Mouse (Mus musculus): ENCODE data around the gene Babam2.

- TF ChIP-seq CTCF (IDR thresholded peaks at IDR 0.05; ENCODE audit: extremely low read depth, insufficient read length, insufficient replicate concordance, low read depth, low read length) = no peak
- TF ChIP-seq POLR2A (IDR thresholded peaks at IDR 0.05; ENCODE audit: low read depth, low read length) = no peak
Measured at GRCm38 (mm10) chr5:31796979-31797378, 99.5 kb downstream of the Babam2 start.

Measured in small intestine, adult 2 months (tissue).